Mouse (Mus musculus): ENCODE data around the gene Mxi1.
"Not testable (repeated sequence)": the region's sequence is repeated elsewhere in the genome, so short reads cannot be mapped to it uniquely, and the experiment has no call there.

Mxi1 gene

GRCm38 (mm10) chr19:53369469-53370043 is 59.2 kb downstream of the Mxi1 start:
- peak; percentile 94 for DNase-seq

DNA sequence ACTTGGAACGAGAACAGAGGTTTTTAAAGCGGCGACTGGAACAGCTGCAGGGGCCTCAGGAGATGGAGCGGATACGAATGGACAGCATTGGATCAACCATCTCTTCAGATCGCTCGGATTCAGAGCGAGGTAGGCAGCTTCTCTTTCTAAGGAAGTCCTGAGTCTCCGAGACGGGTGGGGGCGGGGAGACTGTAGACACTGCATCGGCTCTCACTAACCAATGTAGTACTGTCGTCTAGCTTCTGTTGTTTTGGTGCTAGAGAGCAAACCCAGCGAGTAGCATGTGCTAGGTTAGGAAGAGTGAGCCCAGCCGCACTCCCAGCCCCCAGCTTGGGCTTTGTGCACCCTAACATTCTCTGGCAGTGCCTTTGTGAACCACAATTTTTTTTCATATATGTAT is 59.9 kb downstream of the Mxi1 start:
- no peak for DNase-seq

DNA sequence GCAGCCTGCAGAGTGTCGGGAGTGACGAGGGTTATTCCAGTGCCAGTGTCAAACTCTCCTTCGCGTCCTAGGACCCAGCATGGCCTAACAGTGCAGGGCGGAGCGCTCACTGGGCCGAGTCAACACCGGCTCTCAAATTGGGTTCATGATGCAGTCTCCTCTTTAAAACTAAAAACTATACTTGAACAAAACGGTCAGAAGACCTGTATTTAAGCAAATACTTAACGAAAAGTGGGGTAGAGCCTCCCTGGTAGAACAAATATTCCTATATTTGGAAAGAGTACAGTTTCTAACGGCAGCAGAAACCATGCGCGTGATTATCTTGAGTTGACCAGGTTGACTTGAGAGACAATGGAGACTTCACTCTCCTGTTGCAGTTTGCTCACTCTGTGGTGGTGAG is 61.3 kb downstream of the Mxi1 start, which contains the start of gene Gm10197:
Gm10197 (minus strand) TSS at position 101 of the 400 bp plus-strand sequence.
- DNase-seq = no peak

DNA sequence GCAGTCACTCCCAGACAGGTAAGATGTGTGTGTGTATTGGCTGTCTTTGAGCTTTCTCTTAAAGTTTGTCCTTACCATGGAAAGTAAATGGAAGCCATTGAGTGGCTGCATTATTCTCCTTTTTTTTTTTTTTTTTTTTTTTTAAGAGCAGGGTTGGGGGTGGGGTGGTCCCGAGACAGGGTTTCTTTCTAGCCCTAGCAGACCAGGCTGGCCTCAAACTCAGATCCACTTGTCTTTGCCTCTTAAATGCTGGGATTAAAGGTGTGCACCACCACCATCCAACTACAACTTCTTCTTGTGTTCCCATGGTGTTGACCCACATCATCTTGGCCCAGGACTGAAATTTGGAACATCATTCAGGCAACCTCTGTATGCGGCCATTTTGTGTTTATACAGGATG is 63.3 kb downstream of the Mxi1 start:
- no peak for DNase-seq

- peak; percentile 70 for DNase-seq
Observed at GRCm38 (mm10) chr19:53375299-53375698, 65.0 kb downstream of the Mxi1 start.

GRCm38 (mm10) chr19:53375816-53376215 is 65.5 kb downstream of the Mxi1 start:
- peak; percentile 84 for DNase-seq

- DNase-seq = peak; percentile 55
Observed at GRCm38 (mm10) chr19:53377652-53378051, 67.3 kb downstream of the Mxi1 start.

DNA sequence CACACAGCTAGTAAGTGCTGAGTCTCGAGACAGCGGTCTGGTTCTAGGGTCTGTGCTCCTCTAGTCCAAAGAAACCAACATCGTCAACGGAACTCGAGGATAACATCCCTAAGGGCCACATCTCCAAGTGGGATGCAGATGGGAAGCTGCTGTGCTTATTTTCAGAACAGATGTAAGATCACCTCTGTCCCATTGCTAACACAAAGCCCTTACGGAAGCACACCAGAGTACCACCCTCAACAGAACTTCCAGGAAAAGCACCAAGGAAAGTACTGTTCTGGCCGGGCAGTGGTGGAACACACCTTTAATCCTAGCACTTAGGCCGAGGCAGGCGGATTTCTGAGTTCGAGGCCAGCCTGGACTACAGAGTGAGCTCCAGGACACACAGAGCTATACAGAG is 68.1 kb downstream of the Mxi1 start:
- DNase-seq = no peak

DNA sequence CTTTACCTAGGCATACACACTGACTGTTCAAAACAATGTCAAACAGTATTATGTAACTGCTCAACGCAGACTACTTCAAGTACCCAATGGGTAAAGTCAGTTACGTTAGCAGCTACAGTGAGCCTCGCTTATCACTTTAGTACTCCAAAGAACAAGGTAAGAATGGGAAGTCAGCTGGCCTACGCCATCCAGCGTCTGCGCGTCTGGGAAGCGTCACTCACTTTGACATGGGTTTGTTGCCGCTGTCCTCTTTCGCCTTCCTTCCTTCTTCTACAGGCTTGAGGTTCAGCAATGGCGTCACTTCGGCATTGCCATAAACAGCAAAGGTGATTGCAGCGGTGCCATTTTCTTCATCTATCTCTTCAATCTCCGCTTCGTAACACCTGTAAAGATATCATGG is 73.0 kb downstream of the Mxi1 start:
- DNase-seq = no peak

- DNase-seq = no peak
Observed at GRCm38 (mm10) chr19:53389417-53389816, 79.1 kb downstream of the Mxi1 start.

- no peak for DNase-seq
Observed at GRCm38 (mm10) chr19:53389851-53390431, 79.6 kb downstream of the Mxi1 start.

DNA sequence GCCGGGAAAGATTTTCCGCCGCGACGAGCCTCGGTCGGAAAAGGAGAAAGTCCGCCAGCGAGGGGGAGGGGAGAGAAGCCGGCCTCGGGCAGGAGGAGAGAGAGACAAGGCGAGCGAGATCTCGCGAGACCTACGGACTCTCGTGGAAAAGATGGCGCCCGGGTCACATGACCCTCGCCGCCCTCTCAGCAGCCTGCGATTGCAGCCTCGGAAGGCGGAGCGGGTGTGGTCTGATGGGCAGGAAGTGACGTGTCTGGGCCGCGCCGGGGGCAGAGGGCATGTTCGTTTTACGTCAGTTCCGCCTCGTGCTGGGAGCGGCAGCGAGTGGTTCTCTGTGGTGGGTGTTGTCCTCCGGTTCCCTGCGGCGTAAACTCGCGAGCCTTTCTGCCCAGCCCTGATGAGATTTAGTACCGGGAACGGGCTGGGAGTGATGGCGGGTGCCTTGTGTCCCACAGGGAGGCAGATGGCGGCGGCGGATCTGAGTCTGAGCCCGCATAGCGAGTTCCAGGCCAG is 80.2 kb downstream of the Mxi1 start, which contains the start of gene Smndc1:
Smndc1 (minus strand) TSS at position 84 of the 513 bp plus-strand sequence.
- peak; percentile 100 for DNase-seq

GRCm38 (mm10) chr19:53391386-53391785 is 81.1 kb downstream of the Mxi1 start:
- no peak for DNase-seq

DNA sequence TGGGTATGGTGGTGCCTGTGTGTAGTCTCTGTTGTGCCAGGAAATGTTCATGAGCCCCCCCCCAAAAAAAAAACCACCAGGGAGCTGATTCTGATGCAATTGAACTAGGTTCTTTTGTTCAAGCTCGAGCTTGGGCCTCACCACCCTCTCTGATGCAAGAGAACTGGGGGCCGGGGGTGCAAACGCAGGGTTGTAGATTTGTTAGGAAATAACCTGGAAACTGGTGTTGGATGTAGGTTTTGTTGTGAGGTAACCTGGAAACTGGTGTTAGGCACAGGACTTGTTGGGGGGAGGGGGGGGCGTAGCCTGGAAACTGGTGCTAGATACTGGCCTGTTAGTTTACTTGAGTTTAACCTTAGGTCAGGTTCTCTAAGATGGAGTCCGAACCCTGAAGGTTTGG is 81.5 kb downstream of the Mxi1 start:
- no peak for DNase-seq

DNA sequence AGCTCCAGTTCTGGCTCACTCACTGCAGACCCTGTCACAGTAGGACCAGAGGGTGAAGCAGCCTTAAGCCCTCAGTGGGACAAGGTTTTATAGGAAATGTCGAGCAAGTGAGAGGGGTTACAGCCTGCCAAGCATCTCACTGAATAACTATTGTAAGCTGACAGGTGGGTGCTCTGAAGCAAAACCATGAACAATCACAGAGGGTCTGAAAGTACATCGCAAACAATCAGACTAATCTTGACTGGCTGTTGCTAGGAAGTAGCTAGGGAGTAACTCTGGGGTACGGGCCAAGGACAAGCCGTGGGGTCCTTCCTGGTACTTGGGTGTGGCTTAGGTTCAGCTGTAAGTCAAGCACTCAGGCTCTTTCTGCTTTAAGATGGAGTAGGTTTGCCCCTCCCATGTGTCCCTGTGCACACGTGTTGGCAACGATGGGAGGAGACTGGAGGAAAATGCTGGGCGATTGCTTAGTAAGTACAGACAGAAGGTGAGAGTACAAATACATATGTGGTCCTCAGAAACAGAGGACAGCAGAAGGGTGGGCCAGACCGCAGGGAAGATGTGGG is 82.5 kb downstream of the Mxi1 start:
- no peak for DNase-seq

DNA sequence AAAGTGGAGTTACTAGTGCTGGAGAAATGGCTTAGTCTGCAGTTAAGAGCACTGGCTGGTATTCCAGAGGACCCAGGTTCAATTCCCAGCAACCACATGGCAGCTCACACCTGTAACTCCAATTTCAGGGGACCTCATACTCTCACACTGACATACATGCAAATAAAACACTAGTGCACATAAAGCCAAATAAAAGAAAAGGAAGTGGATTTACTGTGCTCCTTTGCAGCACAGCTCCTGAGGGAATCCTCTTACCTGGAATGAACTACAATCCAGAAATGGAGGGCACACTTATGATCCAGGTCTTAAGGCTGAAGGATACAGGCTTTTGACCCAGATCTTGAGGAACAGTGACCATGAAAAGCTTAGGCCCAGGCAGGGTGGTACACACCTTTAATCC is 83.3 kb downstream of the Mxi1 start:
- DNase-seq = no peak

DNA sequence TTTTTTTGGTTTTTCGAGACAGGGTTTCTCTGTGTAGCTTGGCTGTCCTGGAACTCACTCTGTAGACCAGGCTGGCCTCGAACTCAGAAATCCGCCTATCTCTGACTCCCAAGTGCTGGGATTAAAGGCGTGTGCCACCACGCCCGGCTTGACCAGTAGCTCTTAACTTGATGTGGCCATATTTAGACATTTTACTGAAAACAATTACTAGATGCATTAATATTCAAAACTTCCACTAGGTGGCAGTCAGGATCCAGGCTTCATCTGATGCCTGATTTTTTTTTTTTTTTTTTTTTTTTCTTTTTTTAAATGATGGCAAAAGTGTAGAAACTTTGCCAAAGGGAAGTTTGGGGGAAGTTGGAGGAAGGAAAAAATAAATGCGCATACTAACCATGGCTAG is 84.2 kb downstream of the Mxi1 start:
- peak; percentile 82 for DNase-seq

DNA sequence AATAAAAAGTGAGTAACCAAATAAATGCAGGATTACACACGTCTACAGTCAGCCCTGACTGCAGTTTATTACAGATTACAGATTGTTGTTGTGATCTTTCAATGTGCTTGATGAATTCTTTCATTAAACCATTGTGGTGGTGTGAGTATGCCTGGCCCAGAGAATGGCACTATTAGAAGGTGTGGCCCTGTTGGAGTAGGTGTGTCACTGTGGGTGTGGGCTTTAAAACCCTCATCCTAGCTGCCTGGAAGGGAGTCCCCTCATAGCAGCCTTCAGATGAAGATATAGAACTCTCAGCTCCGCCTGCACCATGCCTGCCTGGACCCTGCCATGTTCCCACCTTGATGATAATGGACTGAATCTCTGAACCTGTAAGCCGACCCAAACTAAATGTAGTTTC is 84.6 kb downstream of the Mxi1 start:
- not testable (repeated sequence) for DNase-seq

- DNase-seq = not testable (repeated sequence)
Observed at GRCm38 (mm10) chr19:53395805-53396204, 85.5 kb downstream of the Mxi1 start.

DNA sequence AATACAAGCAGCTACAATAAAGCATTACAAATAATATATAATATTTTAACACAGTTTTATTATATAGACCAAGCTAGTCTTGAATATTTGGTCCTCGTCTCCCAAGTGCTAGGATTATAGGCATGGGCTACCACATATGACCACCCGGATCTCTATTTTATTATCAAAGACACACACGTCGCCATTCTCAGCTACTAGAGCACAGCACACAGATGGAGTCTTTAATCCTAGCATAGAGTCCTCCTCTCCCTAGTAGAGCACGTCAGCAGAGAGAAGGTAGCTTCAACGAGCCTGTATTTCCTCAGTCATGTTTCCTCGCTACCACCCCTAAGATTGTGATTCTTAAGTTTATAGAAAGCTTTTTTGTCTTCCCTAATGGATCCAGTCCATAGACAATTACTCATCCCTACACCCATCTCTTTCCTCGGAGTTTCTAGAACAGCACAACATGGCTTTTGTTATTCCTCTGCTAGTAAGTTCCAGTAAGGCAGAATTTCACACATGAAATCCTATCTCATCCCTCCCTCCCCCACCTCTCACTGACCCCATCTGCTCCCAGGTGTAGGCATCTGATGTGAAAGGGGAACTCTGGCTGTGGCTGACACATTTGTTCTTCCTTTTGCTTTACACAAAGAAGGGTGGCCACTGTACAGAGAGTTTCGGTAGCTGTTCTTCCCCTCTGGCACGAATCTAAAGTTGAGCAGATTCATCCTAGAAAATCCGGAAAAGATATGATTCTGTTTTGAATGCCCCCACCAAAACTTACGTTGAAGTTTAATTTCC is 87.3 kb downstream of the Mxi1 start:
- DNase-seq = no peak

DNA sequence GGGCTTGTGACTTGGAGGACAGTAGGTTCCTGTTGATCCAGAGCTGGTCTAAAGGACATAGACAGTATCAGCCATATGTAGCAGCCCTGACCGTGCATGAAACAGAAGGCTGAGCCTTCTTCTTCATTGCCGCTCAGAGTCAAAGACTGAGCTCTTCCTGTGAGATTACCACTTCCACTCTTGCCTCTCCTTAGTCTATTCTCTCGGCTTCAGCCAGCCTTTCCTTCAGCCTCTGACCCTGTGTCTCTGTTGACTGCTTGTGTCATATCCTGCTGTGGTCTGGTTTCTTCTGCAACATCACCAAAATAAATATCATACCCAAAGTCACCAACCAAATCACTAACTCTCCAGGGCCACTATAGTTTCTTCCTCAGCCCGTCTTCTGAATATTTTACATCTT is 88.9 kb downstream of the Mxi1 start:
- no peak for DNase-seq

- DNase-seq = no peak
Observed at GRCm38 (mm10) chr19:53400332-53401110, 90.2 kb downstream of the Mxi1 start.
